ENCODE assay signal across 9 mouse cellular contexts in the genomic region with DNA sequence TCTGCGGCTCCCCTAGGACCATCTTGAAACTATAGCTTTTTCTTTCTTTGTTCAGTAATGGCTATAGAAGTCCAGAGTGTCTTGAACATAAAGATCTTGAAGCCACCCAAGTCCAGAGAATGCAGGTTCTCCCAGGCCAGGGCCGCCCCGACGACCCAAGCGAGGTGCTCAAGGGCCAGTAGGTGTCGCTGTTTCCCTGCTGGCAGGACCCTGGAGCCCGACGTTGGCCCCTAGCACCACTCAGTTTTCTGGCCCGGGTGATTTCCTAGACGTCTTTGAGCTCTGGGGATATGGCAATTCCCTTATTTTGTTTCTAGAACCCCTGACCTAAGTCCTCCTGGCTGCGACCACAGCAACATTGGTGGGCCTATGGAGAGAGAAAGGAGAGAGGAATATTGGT.
A peak's percentile ranks its signal among the peaks of the same experiment; 100 is the strongest.
DNase-seq lines count a peak whose midpoint lies in the region; ATAC-seq and TF ChIP-seq lines count a peak whose summit lies in the region.
"Had no signal": no experiment of that assay in that cellular context is flagged by ENCODE, and none has a peak within 500 bp of the region (broad histone marks: within the 10 kb centered on the region; RNA-seq: fewer than 3 reads in every experiment).

No protein-coding gene starts in this region.

- H3K27ac ChIP-seq in kidney, embryonic 14.5 days (ENCODE audit: low read depth, low read length), result no peak overlapping the region
- H3K27ac ChIP-seq in cortical plate, adult 2 months (ENCODE audit: insufficient read depth, low read length), result peak overlapping the region; percentile 95
- peak overlapping the region; percentile 100 for H3K27ac ChIP-seq in hindbrain, embryonic 15.5 days (replicated peaks)
- H3K27ac ChIP-seq in liver, adult 2 months (replicated peaks; ENCODE audit: insufficient read depth, low read depth, low read length), result no peak overlapping the region
- peak overlapping the region; percentile 100 for H3K27ac ChIP-seq in neural tube, embryonic 15.5 days (replicated peaks)
- H3K27ac ChIP-seq: liver, embryonic 15.5 days had no signal

- TF ChIP-seq POLR2A in cortical plate, adult 2 months (IDR thresholded peaks at IDR 0.05; ENCODE audit: extremely low read depth, insufficient read depth, low read length), result no peak
- no peak for TF ChIP-seq POLR2A in liver, adult 2 months (IDR thresholded peaks at IDR 0.05; ENCODE audit: extremely low read depth, insufficient read depth, low read length)

- 0 out of 2 replicates have a peak, but pooled peaks cover 3% of the 10 kb centered on the region for H3K4me1 ChIP-seq in kidney, embryonic 14.5 days (ENCODE audit: control insufficient read depth, insufficient read depth, low read length)
- H3K4me1 ChIP-seq in cortical plate, adult 2 months (ENCODE audit: control insufficient read depth, insufficient read depth, low read length), result no peaks in the 10 kb centered on the region
- no peaks in the 10 kb centered on the region for H3K4me1 ChIP-seq in hindbrain, embryonic 15.5 days (replicated peaks)
- no peaks in the 10 kb centered on the region; the same call in 1 of the 2 replicates for H3K4me1 ChIP-seq in liver, adult 2 months (ENCODE audit: control insufficient read depth, insufficient read depth, low read length)
- no peaks in the 10 kb centered on the region for H3K4me1 ChIP-seq in neural tube, embryonic 15.5 days

- TF ChIP-seq CTCF in cortical plate, adult 2 months (IDR thresholded peaks at IDR 0.05; ENCODE audit: extremely low read depth, insufficient read depth, low read length), result peak; percentile 71
- TF ChIP-seq CTCF in liver, adult 2 months (IDR thresholded peaks at IDR 0.05; ENCODE audit: low read depth, low read length), result peak; percentile 76

- DNase-seq in kidney, adult 8-10 months, result no peak
- peak; percentile 17 for DNase-seq in T-cell, adult 2 months (ENCODE audit: low spot score)
- no peak for DNase-seq in liver, adult 2 months (ENCODE audit: extremely low read depth, low read depth, low spot score)
- no peak for DNase-seq in yolk sac, embryonic 10.5 days (ENCODE audit: low spot score)

- ATAC-seq in kidney, embryonic 14.5 days (ENCODE audit: low FRiP score, low TSS enrichment), result peak; percentile 63
- no peak for ATAC-seq in hindbrain, embryonic 15.5 days (ENCODE audit: low FRiP score, low read depth)
- peak; percentile 27; the same call in 1 of the 2 replicates for ATAC-seq in neural tube, embryonic 15.5 days (ENCODE audit: low FRiP score)

- H3K79me2 ChIP-seq in liver, adult 2 months (ENCODE audit: control insufficient read depth, insufficient read depth, low read length), result no peaks in the 10 kb centered on the region

- H3K9ac ChIP-seq in kidney, embryonic 14.5 days (ENCODE audit: low read depth, low read length), result no peak overlapping the region
- H3K9ac ChIP-seq in hindbrain, embryonic 15.5 days, result peak overlapping the region; percentile 84
- H3K9ac ChIP-seq in liver, adult 2 months (ENCODE audit: low read depth, low read length), result no peak overlapping the region
- H3K9ac ChIP-seq in neural tube, embryonic 15.5 days (replicated peaks), result peak overlapping the region; percentile 78
- H3K9ac ChIP-seq: liver, embryonic 15.5 days had no signal

- no peaks in the 10 kb centered on the region for H3K9me3 ChIP-seq in kidney, embryonic 14.5 days (ENCODE audit: control insufficient read depth, low read length)
- no peaks in the 10 kb centered on the region for H3K9me3 ChIP-seq in hindbrain, embryonic 15.5 days
- no peaks in the 10 kb centered on the region for H3K9me3 ChIP-seq in neural tube, embryonic 15.5 days (replicated peaks)
- H3K9me3 ChIP-seq: liver, embryonic 15.5 days had no signal

- H3K36me3 ChIP-seq in kidney, embryonic 14.5 days (ENCODE audit: control insufficient read depth, insufficient read depth, low read length), result no peaks in the 10 kb centered on the region
- H3K36me3 ChIP-seq in hindbrain, embryonic 15.5 days, result no peaks in the 10 kb centered on the region
- no peaks in the 10 kb centered on the region for H3K36me3 ChIP-seq in liver, adult 2 months (ENCODE audit: control insufficient read depth, insufficient read depth, low read length)
- H3K36me3 ChIP-seq in neural tube, embryonic 15.5 days, result no peaks in the 10 kb centered on the region
- H3K36me3 ChIP-seq: liver, embryonic 15.5 days had no signal

- no peak overlapping the region for H3K4me3 ChIP-seq in kidney, embryonic 14.5 days (ENCODE audit: low read length)
- peak overlapping the region; percentile 74 for H3K4me3 ChIP-seq in cortical plate, adult 2 months (ENCODE audit: insufficient read depth, low read length)
- H3K4me3 ChIP-seq in hindbrain, embryonic 15.5 days, result peak overlapping the region; percentile 77
- H3K4me3 ChIP-seq in liver, adult 2 months (ENCODE audit: insufficient read depth, low read depth, low read length), result no peak overlapping the region
- H3K4me3 ChIP-seq in neural tube, embryonic 15.5 days (replicated peaks), result peak overlapping the region; percentile 64
- H3K4me3 ChIP-seq: liver, embryonic 15.5 days had no signal

- H3K27me3 ChIP-seq in kidney, embryonic 14.5 days (ENCODE audit: control insufficient read depth, insufficient read depth, low read length), result peaks cover 87% of the 10 kb centered on the region
- no peaks in the 10 kb centered on the region for H3K27me3 ChIP-seq in hindbrain, embryonic 15.5 days
- peaks cover 29% of the 10 kb centered on the region for H3K27me3 ChIP-seq in liver, adult 2 months (ENCODE audit: control insufficient read depth, insufficient read depth, low read length)
- H3K27me3 ChIP-seq in neural tube, embryonic 15.5 days (replicated peaks), result 0 out of 2 replicates have a peak, but pooled peaks cover 2% of the 10 kb centered on the region

- no peak overlapping the region for H3K4me2 ChIP-seq in kidney, embryonic 14.5 days (replicated peaks; ENCODE audit: low read depth, low read length)
- H3K4me2 ChIP-seq in hindbrain, embryonic 15.5 days, result peak overlapping the region; percentile 78
- H3K4me2 ChIP-seq in neural tube, embryonic 15.5 days, result peak overlapping the region; percentile 67
- H3K4me2 ChIP-seq: liver, embryonic 15.5 days had no signal

- WGBS in kidney, embryonic 14.5 days, result 3% methylated on average over 11 of the region's 11 CpGs
- WGBS in hindbrain, embryonic 15.5 days, result under 1% methylated on average over 11 of the region's 11 CpGs
- WGBS in liver, adult 2 months, result 2% methylated on average over 11 of the region's 11 CpGs
- under 1% methylated on average over 11 of the region's 11 CpGs for WGBS in neural tube, embryonic 15.5 days

Comparison
In these comparisons a context has a peak if more than half of its experiments do, and no peak if none do; other contexts are left out.
1. H3K27ac ChIP-seq: peak in cortical plate, adult 2 months (single experiment), hindbrain, embryonic 15.5 days (single experiment) and neural tube, embryonic 15.5 days (single experiment); none in kidney, embryonic 14.5 days (single experiment) and liver, adult 2 months (single experiment).
2. H3K4me3 ChIP-seq: peak in cortical plate, adult 2 months (single experiment), hindbrain, embryonic 15.5 days (single experiment) and neural tube, embryonic 15.5 days (single experiment); none in kidney, embryonic 14.5 days (single experiment) and liver, adult 2 months (single experiment).
3. H3K9ac ChIP-seq: peak in hindbrain, embryonic 15.5 days (single experiment) and neural tube, embryonic 15.5 days (single experiment); none in kidney, embryonic 14.5 days (single experiment) and liver, adult 2 months (single experiment).